Mouse (Mus musculus): ENCODE data around the gene Mipep. TPM values are rescaled to one million over a fixed set of nuclear protein-coding genes. Genes with fewer than 3 reads are reported as not detected.

Mipep gene
- polyA plus RNA-seq, 1 experiment from 2014 or later, result 21.4 TPM

DNA sequence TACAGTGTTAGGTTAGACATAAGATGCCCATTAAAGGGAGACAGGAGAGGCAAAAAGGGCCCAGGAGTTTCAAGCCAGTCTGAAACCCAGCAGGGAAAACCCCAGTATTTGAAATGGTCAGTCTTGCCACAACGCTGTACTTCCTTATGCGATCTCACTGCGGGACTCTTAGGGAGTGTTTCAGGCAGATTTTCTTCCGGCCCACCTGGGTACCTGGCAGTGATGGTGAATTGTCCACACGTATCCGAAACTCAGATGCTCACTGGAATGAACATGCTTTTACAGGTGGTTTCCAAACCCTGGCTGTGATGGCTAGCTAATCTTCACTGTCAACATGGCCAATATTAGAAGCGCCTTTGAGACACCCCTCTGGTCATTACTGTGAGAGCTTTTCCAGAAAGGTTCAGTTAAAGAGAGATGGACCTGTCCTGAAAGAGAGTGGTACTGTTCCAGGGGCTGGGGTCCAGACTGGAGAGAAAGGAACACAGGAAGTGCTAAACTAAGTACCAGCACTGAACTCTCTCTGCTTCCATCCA, 2.2 kb upstream of the Mipep start:
- Histone ChIP-seq H3K27me3 (peaks cover 8% of the 10 kb centered on the region), H3K4me2 (replicated peaks) (no peak overlapping the region), H3K9me3 (replicated peaks) (no peaks in the 10 kb centered on the region), H3K36me3 (no peaks in the 10 kb centered on the region), H3K4me1 (peaks cover 5% of the 10 kb centered on the region), H3K27ac (no peak overlapping the region), H3K4me3 (no peak overlapping the region), H3K9ac (no peak overlapping the region)
- 46% methylated on average over 7 of the region's 7 CpGs for WGBS
- ATAC-seq (ENCODE audit: low FRiP score), result no peak

DNA sequence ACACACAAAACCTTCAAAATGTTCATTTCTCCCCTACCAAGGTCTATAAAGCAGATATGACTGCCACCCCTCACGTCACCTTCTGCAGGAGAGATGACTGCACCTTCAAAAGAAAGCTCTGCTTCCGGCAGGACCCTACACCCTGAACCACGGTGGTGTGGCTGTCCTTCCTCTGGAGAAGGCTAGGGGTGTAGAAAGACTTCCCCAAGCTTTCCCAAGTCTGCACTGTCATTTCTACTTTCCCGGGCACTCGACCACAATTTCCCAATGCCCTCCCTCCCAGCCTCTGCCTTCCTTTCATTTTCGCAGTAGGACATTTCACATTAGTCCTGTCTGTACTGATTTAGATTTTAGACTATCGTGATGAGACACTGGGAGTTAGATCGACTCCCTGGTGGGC, 1.2 kb upstream of the Mipep start:
- Histone ChIP-seq H3K27ac (no peak overlapping the region), H3K27me3 (peaks cover 8% of the 10 kb centered on the region), H3K4me1 (peaks cover 5% of the 10 kb centered on the region), H3K9me3 (replicated peaks) (no peaks in the 10 kb centered on the region), H3K4me3 (no peak overlapping the region), H3K9ac (no peak overlapping the region), H3K4me2 (replicated peaks) (no peak overlapping the region), H3K36me3 (peaks cover 2% of the 10 kb centered on the region; the same call in 1 of the 2 replicates)
- no peak for ATAC-seq (ENCODE audit: low FRiP score)
- WGBS, result 47% methylated on average over 8 of the region's 8 CpGs

DNA sequence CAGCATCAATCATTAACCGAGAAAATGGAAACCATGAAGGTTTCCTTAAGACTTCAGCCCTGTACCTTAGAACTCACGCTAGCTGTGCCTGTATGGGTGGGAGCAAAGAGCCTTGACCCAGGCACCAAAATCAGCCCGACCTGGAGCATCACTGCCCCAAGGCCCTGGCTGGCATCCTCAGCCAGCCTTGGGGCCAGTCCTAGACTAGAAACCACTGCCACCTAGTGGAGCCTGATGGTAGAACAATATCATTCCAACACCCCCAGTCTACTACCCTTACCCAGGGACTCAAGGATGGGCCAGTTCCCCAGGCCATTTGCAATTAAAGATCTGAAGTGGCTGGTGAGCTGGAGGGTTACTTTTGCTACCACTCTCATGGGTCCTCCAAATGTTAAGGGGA, 5.7 kb downstream of the Mipep start:
- no peak for ATAC-seq (ENCODE audit: low FRiP score)
- peaks cover 16% of the 10 kb centered on the region for H3K36me3 ChIP-seq
- WGBS, result 35% methylated on average over 3 of the region's 3 CpGs

DNA sequence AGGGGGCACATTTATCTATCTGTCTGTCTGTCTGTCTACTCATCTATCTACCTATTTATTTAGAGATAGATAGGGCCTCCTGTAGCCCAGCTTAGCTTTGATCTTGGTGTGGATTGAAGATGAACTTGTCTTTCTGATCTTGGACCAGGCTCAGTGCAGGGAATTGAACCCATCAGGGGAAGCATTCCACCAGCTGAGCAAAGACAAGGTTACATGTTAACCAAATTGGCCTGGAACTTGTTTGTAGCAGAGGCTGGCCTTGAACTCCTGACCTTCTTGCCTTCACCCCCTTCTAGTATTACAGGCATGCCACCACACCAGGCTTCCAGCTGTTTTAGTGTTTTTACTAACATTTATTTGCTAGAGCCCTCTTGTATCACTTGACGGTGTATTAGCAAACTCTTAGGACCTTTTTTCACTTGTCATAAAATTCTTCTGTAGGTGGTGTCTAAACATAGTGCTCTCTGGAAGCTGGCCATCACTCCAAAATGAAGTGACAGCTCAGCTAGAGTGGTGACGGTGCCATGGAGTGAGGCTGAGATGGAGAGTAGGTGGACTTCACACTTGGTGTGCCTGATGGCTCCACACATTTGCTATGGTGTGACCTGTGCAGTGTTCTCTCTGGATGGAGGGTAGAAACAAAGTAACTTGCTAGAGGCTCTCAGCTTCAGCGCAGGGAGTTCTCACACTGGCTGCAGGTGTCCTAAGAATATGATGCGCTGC, 12.4 kb downstream of the Mipep start:
- H3K4me1 ChIP-seq, result no peaks in the 10 kb centered on the region
- WGBS, result 91% methylated on average over 4 of the region's 4 CpGs
- H3K4me2 ChIP-seq (replicated peaks), result no peak overlapping the region
- peaks cover 28% of the 10 kb centered on the region for H3K36me3 ChIP-seq
- H3K4me3 ChIP-seq, result no peak overlapping the region
- no peak for ATAC-seq (ENCODE audit: low FRiP score)
- H3K9ac ChIP-seq, result no peak overlapping the region
- H3K27me3 ChIP-seq, result no peaks in the 10 kb centered on the region
- H3K9me3 ChIP-seq (replicated peaks), result no peaks in the 10 kb centered on the region
- H3K27ac ChIP-seq, result no peak overlapping the region

More for the DNA sequence above, 5.7 kb downstream of the Mipep start:
- peaks cover 2% of the 10 kb centered on the region for H3K4me1 ChIP-seq
- H3K27me3 ChIP-seq, result no peaks in the 10 kb centered on the region
- no peaks in the 10 kb centered on the region for H3K9me3 ChIP-seq (replicated peaks)
- H3K4me2 ChIP-seq (replicated peaks), result no peak overlapping the region
- no peak overlapping the region for H3K9ac ChIP-seq
- H3K27ac ChIP-seq, result no peak overlapping the region
- no peak overlapping the region for H3K4me3 ChIP-seq

DNA sequence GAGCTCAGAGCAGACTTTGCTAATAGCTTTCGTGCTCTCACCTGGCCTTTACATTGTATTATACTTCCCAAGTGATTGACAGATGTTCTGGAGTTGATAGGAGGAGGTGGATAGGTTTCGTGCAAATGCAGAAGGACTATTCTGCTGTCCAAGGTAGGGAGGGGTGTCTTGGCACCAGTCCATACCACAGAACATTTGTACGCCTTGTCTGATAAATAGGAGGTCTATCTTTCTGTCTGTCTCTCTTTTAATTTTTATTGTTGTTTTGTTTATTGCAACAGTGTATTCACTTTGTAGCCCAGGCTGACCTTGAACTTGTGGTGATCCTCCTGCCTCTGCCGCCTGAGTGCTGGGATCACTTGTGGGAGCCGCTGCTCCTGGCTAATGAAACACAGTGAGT, 13.2 kb downstream of the Mipep start:
- no peak overlapping the region for H3K9ac ChIP-seq
- no peaks in the 10 kb centered on the region for H3K27me3 ChIP-seq
- H3K4me3 ChIP-seq, result no peak overlapping the region
- no peak overlapping the region for H3K27ac ChIP-seq
- ATAC-seq (ENCODE audit: low FRiP score), result no peak
- peaks cover 30% of the 10 kb centered on the region for H3K36me3 ChIP-seq
- no peaks in the 10 kb centered on the region for H3K9me3 ChIP-seq (replicated peaks)
- WGBS, result 96% methylated on average over 5 of the region's 5 CpGs
- H3K4me2 ChIP-seq (replicated peaks), result no peak overlapping the region
- H3K4me1 ChIP-seq, result no peaks in the 10 kb centered on the region

DNA sequence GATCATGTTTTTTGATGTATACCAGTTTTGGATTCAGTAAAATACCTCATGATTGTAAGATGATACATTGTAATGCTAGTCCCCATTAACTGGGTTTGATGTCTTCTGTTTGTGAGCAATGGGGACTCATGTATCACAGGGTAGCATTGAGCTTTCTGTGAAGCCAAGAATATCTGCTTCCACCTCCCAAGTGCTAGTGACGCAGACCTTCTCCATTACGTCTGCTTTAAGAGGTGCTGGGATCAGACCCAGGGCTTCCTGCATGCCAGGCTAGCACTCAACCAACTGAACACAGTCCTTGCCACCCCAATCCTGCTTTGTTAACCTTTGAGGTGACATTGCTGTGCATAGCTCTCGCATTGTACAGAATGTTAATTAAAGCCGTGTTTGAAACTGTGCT, 14.3 kb downstream of the Mipep start:
- Histone ChIP-seq H3K27me3 (no peaks in the 10 kb centered on the region), H3K4me2 (replicated peaks) (no peak overlapping the region), H3K27ac (no peak overlapping the region), H3K9ac (no peak overlapping the region), H3K4me1 (no peaks in the 10 kb centered on the region), H3K4me3 (no peak overlapping the region), H3K9me3 (replicated peaks) (no peaks in the 10 kb centered on the region), H3K36me3 (peaks cover 38% of the 10 kb centered on the region)
- 94% methylated on average over 4 of the region's 4 CpGs for WGBS
- ATAC-seq (ENCODE audit: low FRiP score), result no peak

DNA sequence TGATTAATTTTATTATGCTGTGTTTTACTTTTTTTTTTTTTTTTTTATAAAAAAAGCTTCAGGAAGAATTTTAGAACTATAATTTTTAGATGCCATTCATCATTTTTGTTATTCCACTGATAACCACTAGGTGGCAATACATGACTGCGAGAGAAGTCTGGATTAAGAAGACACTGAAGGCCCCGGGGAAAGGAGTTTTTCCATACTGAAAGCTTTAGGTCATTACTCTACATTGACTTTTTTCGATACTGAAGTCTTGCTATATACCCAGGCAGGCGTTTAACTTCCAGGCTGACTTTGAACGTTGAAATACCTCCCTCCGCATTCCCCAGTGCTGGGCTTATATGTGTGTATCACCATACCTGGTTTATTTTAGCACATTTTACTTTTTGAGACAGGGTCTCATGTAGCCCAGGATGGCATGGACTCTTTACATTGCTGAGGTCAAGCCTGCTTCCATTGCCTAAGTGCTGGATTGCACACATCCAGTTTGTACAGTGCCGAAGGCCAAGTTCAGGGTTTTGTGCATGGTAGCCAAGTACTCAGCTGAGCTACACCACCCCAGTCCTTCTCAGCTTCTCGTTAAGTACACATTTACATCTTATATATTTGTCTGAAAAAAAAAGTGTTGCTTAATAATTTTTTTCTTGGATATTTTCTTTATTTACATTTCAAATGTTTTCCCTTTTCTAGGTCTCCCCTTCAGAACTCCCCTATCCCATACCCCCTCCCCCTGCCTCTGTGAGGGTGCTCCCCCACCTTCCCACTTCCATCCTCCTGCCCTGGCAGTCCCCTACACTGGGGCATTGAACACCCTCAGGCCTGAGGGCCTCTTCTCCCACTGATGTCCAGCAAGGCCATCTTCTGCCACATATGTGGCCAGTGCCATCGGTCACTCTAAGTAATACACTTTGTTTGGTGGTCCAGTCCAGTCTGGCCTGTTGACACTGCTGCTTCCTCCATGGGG, 15.7 kb downstream of the Mipep start:
- WGBS, result 56% methylated on average over 9 of the region's 9 CpGs
- Histone ChIP-seq H3K4me2 (replicated peaks) (no peak overlapping the region), H3K27ac (no peak overlapping the region), H3K36me3 (peaks cover 48% of the 10 kb centered on the region), H3K4me3 (no peak overlapping the region), H3K9ac (no peak overlapping the region), H3K27me3 (no peaks in the 10 kb centered on the region), H3K9me3 (replicated peaks) (no peaks in the 10 kb centered on the region), H3K4me1 (no peaks in the 10 kb centered on the region)
- ATAC-seq (ENCODE audit: low FRiP score), result no peak

DNA sequence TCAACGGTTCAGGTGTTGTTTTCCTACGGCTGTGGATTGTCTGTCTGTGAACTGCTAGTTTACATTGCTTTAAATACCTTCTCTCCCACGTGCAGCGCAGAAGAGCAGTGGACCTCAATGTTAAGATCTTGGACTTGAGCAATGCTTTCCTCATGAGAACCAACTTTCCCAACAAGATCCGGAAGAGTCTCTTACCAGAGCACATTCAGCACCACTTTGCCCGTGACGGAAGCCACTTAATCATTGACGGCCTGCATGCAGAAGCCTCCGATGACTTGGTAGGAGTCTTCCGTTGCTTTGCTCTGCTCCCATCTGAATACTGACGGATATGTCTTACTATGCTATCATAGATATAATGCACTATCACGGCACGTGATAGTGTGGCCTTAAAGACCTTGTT, 17.7 kb downstream of the Mipep start:
- no peak overlapping the region for H3K4me2 ChIP-seq (replicated peaks)
- no peaks in the 10 kb centered on the region for H3K27me3 ChIP-seq
- no peak overlapping the region for H3K27ac ChIP-seq
- peaks cover 37% of the 10 kb centered on the region for H3K36me3 ChIP-seq
- WGBS, result 96% methylated on average over 13 of the region's 13 CpGs
- no peak overlapping the region for H3K4me3 ChIP-seq
- no peaks in the 10 kb centered on the region for H3K4me1 ChIP-seq
- no peak overlapping the region for H3K9ac ChIP-seq
- no peak for ATAC-seq (ENCODE audit: low FRiP score)
- H3K9me3 ChIP-seq (replicated peaks), result no peaks in the 10 kb centered on the region

DNA sequence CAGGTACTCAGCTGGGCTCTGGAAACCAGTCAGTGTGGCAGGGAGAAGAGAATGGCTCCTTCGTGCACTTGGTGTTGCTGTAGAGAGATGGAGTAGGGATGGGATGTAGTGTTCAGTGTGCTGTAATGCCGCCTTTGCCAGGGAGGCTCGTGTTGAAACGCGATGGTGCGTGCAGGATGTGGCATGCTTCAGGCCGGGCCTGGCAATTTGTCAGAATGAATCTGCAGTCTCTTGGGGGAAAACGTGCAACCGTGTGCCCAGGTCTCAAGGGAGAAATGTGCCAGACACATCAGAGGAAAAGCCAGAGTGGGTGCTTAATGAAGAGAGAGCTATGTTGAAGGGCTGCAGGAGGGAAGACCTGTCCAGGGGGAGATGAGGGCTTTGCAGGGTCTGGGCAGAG, 20.6 kb downstream of the Mipep start:
- no peak overlapping the region for H3K27ac ChIP-seq
- no peak overlapping the region for H3K4me3 ChIP-seq
- no peak overlapping the region for H3K4me2 ChIP-seq (replicated peaks)
- 87% methylated on average over 9 of the region's 9 CpGs for WGBS
- H3K9ac ChIP-seq, result no peak overlapping the region
- peaks cover 30% of the 10 kb centered on the region for H3K36me3 ChIP-seq
- no peaks in the 10 kb centered on the region for H3K9me3 ChIP-seq (replicated peaks)
- H3K4me1 ChIP-seq, result no peaks in the 10 kb centered on the region
- ATAC-seq (ENCODE audit: low FRiP score), result no peak
- no peaks in the 10 kb centered on the region for H3K27me3 ChIP-seq

DNA sequence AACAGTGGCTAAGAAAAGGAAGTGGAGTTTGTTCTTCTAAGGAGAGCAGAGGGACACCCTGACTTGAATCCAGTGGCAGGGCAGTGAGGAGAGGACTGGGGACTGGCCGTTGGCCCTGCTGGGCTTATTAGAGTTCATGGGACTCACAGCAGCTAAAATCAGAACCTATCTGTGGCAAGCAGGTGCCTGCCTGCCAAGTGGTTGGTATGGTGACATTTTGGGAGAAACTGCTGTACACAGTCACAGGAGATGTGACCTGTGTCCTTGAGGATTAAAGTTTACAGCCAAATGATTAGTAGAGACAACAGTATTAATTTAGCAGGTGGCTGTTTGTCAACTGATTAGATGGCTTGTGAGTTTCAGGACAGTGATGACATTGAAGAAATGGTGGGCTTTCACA, 21.5 kb downstream of the Mipep start:
- Histone ChIP-seq H3K27me3 (no peaks in the 10 kb centered on the region), H3K9ac (no peak overlapping the region), H3K36me3 (peaks cover 30% of the 10 kb centered on the region), H3K27ac (no peak overlapping the region), H3K4me3 (no peak overlapping the region), H3K4me2 (replicated peaks) (no peak overlapping the region), H3K9me3 (replicated peaks) (no peaks in the 10 kb centered on the region), H3K4me1 (no peaks in the 10 kb centered on the region)
- no peak for ATAC-seq (ENCODE audit: low FRiP score)
- WGBS, result 88% methylated on average over 1 of the region's 1 CpGs

DNA sequence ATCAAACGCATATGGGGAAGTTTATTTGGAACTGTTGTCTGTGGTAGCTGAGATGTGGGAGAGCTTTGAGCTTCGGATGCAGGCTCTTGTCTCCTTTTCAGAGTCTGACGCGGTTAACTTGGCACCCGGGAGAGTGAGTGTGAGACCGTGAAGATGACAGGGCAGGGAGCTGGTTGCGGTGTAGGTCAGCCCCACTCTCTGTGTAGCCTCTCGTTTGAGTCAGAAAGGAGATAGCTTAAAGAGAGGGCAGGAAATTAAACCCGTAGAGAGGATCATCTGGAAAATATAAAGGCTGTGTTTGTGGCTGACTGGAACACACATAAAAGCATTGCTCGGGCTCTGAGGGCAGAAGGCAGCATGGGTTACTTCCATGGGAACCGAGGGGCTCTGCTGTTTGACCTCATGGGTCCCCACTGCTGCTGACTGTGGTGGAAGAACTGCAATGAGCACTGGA, 22.5 kb downstream of the Mipep start:
- H3K27me3 ChIP-seq, result no peaks in the 10 kb centered on the region
- no peaks in the 10 kb centered on the region for H3K9me3 ChIP-seq (replicated peaks)
- no peak overlapping the region for H3K9ac ChIP-seq
- peaks cover 28% of the 10 kb centered on the region for H3K36me3 ChIP-seq
- H3K27ac ChIP-seq, result no peak overlapping the region
- no peaks in the 10 kb centered on the region for H3K4me1 ChIP-seq
- WGBS, result 47% methylated on average over 11 of the region's 11 CpGs
- no peak overlapping the region for H3K4me3 ChIP-seq
- no peak for ATAC-seq (ENCODE audit: low FRiP score)
- H3K4me2 ChIP-seq (replicated peaks), result no peak overlapping the region

DNA sequence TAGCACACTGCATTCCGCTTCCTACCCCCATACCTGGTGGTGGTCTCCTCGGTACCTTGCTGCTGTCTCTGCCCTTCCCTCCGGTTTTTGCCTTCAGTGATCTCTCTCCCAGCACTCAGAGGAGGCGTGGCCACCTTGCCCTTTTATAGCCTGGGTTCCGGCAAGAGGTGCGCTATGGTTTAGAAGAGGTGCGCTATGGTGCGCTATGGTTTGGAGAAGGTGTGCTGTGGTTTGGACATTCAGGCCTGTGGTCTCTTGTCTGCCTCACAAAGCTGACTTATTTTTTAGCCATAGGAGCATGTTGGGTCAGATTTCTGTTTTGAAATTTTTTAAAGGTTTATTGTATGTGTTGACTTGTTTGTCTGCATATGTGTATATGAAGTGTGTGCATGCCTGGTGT, 25.5 kb downstream of the Mipep start:
- Histone ChIP-seq H3K36me3 (peaks cover 21% of the 10 kb centered on the region), H3K9me3 (replicated peaks) (no peaks in the 10 kb centered on the region), H3K27ac (no peak overlapping the region), H3K9ac (no peak overlapping the region), H3K4me3 (no peak overlapping the region), H3K27me3 (no peaks in the 10 kb centered on the region), H3K4me2 (replicated peaks) (no peak overlapping the region), H3K4me1 (no peaks in the 10 kb centered on the region)
- ATAC-seq (ENCODE audit: low FRiP score), result no peak
- WGBS, result 90% methylated on average over 8 of the region's 8 CpGs
